Mouse (Mus musculus): ENCODE results near the gene Olfml2a.

GRCm38 (mm10) chr2:39003106-39003505, 71.3 kb downstream of the Olfml2a start:
- TF ChIP-seq CTCF (IDR thresholded peaks at IDR 0.05; ENCODE audit: borderline replicate concordance, extremely low read depth, insufficient read depth, insufficient read length): no peak
- TF ChIP-seq POLR2A (IDR thresholded peaks at IDR 0.05; ENCODE audit: borderline replicate concordance, extremely low read depth, insufficient read depth, insufficient read length, poor library complexity, severe bottlenecking): no peak

All from brain, embryonic 14.5 days (tissue).